Mouse (Mus musculus) testis, adult 2 months (tissue): ENCODE measurements around the gene Lrrc51. TPM values are rescaled to one million over a fixed set of nuclear protein-coding genes. Genes with fewer than 3 reads are reported as not detected.
"Not testable (repeated sequence)": the region's sequence is repeated elsewhere in the genome, so short reads cannot be mapped to it uniquely, and the experiment has no call there.

Experiments
- H3K27ac ChIP-seq: fragments of 200-500 bp; 2 replicates; pipeline ENCODE4 v1.5.1; 2012; ENCODE audit warnings: low read depth, low read length; ENCODE audit not compliant: control insufficient read depth, insufficient read depth
- H3K27me3 ChIP-seq: fragments of 200-500 bp; 2 replicates; pipeline ENCODE4 v1.6.1; 2012; ENCODE audit warnings: mild to moderate bottlenecking, low read length, moderate library complexity; ENCODE audit not compliant: control insufficient read depth, insufficient read depth
- H3K36me3 ChIP-seq: fragments of 200-500 bp; 2 replicates; pipeline ENCODE4 v1.6.1; 2012; ENCODE audit warnings: mild to moderate bottlenecking, low read length; ENCODE audit not compliant: control insufficient read depth, insufficient read depth
- H3K4me1 ChIP-seq: fragments of 200-500 bp; 2 replicates; pipeline ENCODE4 v1.6.1; 2012; ENCODE audit warnings: low read length; ENCODE audit not compliant: control insufficient read depth, insufficient read depth
- H3K4me3 ChIP-seq: fragments of 200-500 bp; 2 replicates; pipeline ENCODE4 v1.5.1; 2012; ENCODE audit warnings: low read depth, mild to moderate bottlenecking, low read length, moderate library complexity, mixed read lengths; ENCODE audit not compliant: control insufficient read depth
- CTCF ChIP-seq: fragments of 200-500 bp; IDR thresholded peaks from 2 replicates; pipeline ENCODE4 v1.5.1; 2012; ENCODE audit warnings: low read depth, mild to moderate bottlenecking, inconsistent platforms, low read length, moderate library complexity; ENCODE audit not compliant: control insufficient read depth, insufficient read depth, insufficient replicate concordance
- POLR2A ChIP-seq: fragments of 200-500 bp; IDR thresholded peaks from 2 replicates; pipeline ENCODE4 v1.6.1; 2012; ENCODE audit warnings: low read depth, mild to moderate bottlenecking, inconsistent platforms, low read length, moderate library complexity; ENCODE audit not compliant: control insufficient read depth
- polyA plus RNA-seq: library from polyadenylated mRNA; depleted of rRNA; stranded (reverse); fragments of >200 nt; gene quantifications from 2 replicates; pipeline ENCODE4 v1.2.3, GENCODE M21; 2012

Gene Lrrc51
- polyA plus RNA-seq, 1 experiment, result 1,353 TPM

GRCm38 (mm10) chr7:101938348-101938747, 4.7 kb upstream of the Lrrc51 start:
- Histone ChIP-seq H3K4me3 (no peak overlapping the region), H3K27ac (no peak overlapping the region), H3K36me3 (no peaks in the 10 kb centered on the region), H3K4me1 (no peaks in the 10 kb centered on the region), H3K27me3 (no peaks in the 10 kb centered on the region)
- TF ChIP-seq CTCF, result no peak
- TF ChIP-seq POLR2A, result no peak

- Histone ChIP-seq H3K36me3 (no peaks in the 10 kb centered on the region), H3K27me3 (no peaks in the 10 kb centered on the region), H3K27ac (no peak overlapping the region), H3K4me3 (no peak overlapping the region), H3K4me1 (no peaks in the 10 kb centered on the region)
- TF ChIP-seq POLR2A, result no peak
- TF ChIP-seq CTCF, result no peak
These were observed 3.9 kb upstream of the Lrrc51 start for GRCm38 (mm10) chr7:101937569-101937968.

- H3K27ac ChIP-seq, result no peak overlapping the region
- no peak for TF ChIP-seq POLR2A
- TF ChIP-seq CTCF, result no peak
- H3K36me3 ChIP-seq, result no peaks in the 10 kb centered on the region
These were observed 3.3 kb upstream of the Lrrc51 start for GRCm38 (mm10) chr7:101936996-101937395.

GRCm38 (mm10) chr7:101935957-101936356, 2.3 kb upstream of the Lrrc51 start:
- no peaks in the 10 kb centered on the region; the same call in 1 of the 2 replicates for H3K36me3 ChIP-seq
- no peak for TF ChIP-seq CTCF
- no peak for TF ChIP-seq POLR2A
- no peaks in the 10 kb centered on the region for H3K4me1 ChIP-seq
- no peak overlapping the region for H3K27ac ChIP-seq
- no peaks in the 10 kb centered on the region for H3K27me3 ChIP-seq
- H3K4me3 ChIP-seq, result no peak overlapping the region

More at GRCm38 (mm10) chr7:101936996-101937395, 3.3 kb upstream of the Lrrc51 start:
- no peaks in the 10 kb centered on the region for H3K4me1 ChIP-seq
- no peak overlapping the region for H3K4me3 ChIP-seq
- H3K27me3 ChIP-seq, result no peaks in the 10 kb centered on the region

- Histone ChIP-seq H3K36me3 (no peaks in the 10 kb centered on the region; the same call in 1 of the 2 replicates), H3K4me3 (peak overlapping the region; percentile 92), H3K4me1 (no peaks in the 10 kb centered on the region), H3K27ac (peak overlapping the region; percentile 89), H3K27me3 (no peaks in the 10 kb centered on the region)
- TF ChIP-seq POLR2A (no peak), CTCF (no peak)
These were observed 395 bp downstream of the Lrrc51 start for GRCm38 (mm10) chr7:101933300-101933699.

- H3K36me3 ChIP-seq, result no peaks in the 10 kb centered on the region; the same call in 1 of the 2 replicates
- no peaks in the 10 kb centered on the region for H3K27me3 ChIP-seq
- no peak overlapping the region for H3K27ac ChIP-seq
- TF ChIP-seq POLR2A (no peak), CTCF (no peak)
- peak overlapping the region; percentile 44; the same call in 1 of the 2 replicates for H3K4me3 ChIP-seq
- no peaks in the 10 kb centered on the region for H3K4me1 ChIP-seq
These were observed 1.1 kb downstream of the Lrrc51 start for GRCm38 (mm10) chr7:101932551-101932950.

GRCm38 (mm10) chr7:101928093-101928492, 5.6 kb downstream of the Lrrc51 start:
- Histone ChIP-seq H3K4me1 (no peaks in the 10 kb centered on the region), H3K27ac (no peak overlapping the region), H3K27me3 (no peaks in the 10 kb centered on the region), H3K4me3 (no peak overlapping the region), H3K36me3 (no peaks in the 10 kb centered on the region; the same call in 1 of the 2 replicates)
- no peak for TF ChIP-seq POLR2A
- no peak for TF ChIP-seq CTCF

GRCm38 (mm10) chr7:101925892-101926291, 7.8 kb downstream of the Lrrc51 start:
- not testable (repeated sequence) for H3K4me1 ChIP-seq, H3K27me3 ChIP-seq, H3K27ac ChIP-seq, H3K36me3 ChIP-seq, H3K4me3 ChIP-seq
